Mouse (Mus musculus) kidney, adult 2 months (tissue): ENCODE measurements at regions not wholly inside any gene's neighbourhood (a gene's known extent, or its start where the extent isn't known, plus 50 kb on each side); places are given as distances from the start of the nearest gene placed in this dataset.

Source experiments
- CTCF ChIP-seq: fragments of 200-500 bp; conservative IDR thresholded peaks from 2 replicates; pipeline ENCODE4 v1.5.1; 2011; ENCODE audit warnings: low read depth, mild to moderate bottlenecking, control low read depth, low read length, moderate library complexity, mixed read lengths; ENCODE audit not compliant: insufficient read depth, insufficient read length
- POLR2A ChIP-seq: fragments of 200-500 bp; IDR thresholded peaks from one replicate; pipeline ENCODE4 v1.6.1; 2011; ENCODE audit warnings: low read depth, low read length, control low read depth

DNA sequence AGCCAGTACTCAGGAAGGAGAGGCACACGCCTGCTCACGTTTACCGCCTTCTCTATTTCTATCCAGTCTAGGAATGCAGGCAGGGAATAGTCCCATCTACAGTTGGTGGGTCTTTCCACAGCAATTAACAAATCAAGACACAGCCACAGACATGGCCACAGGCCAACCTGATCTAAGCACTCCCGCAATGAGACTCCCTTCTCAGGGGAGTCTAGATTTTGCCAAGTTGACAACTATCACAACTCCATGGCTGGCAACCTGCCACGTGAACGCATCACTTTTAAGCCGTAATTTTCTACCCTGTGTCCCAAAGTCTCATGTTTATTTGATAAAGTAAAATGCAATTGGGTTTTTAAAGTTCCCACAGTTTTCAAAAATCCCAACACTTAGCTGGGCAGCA is 72.0 kb upstream of the Tfpi start:
- no peak for TF ChIP-seq POLR2A
- no peak for TF ChIP-seq CTCF
